Mouse (Mus musculus): Measurements from ENCODE around the gene Kyat1.

DNA sequence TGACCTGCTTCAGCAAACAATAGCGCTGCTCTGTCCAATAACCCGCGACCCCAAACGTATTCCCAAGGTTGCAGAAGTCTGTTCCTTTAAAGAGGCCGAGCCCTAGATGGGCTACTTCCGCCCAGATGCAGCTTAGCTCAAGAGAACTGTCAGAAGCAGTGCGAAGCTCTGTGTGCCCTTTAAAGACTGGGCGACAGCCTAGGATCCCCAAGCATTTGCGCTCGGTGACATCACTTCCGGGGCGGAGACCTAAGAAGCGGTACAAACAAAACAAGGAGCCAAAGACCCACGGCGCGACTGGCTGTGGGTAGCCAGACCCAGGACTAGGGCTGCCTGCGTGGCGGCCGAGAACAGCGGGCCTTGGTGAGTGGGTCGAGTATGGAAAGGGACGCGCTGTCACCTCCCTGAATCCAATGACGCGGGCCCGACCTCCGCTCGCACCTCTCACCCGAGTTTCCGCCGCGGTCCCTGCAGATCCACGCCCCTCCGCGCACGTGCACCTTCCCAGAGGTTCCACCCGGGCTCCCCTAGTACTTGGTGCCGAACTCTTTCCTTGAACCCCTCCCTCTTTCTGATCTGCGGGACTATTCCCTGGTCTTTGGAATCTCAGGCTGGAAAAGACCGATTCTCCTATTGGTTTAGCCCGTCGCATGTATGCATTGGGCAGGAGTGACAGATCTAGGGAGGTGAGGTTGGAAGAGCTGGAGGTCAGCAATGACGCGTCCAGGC is at the start of gene Kyat1:
- no peak for TF ChIP-seq CTCF (conservative IDR thresholded peaks at IDR 0.05; ENCODE audit: low read length)
- no peak for TF ChIP-seq NANOG (IDR thresholded peaks at IDR 0.05; ENCODE audit: borderline replicate concordance, low read length)
- no peak for TF ChIP-seq POU5F1 (IDR thresholded peaks at IDR 0.05; ENCODE audit: borderline replicate concordance, low read length)

Measured in E14TG2a.4 (cell line).